Mouse (Mus musculus) heart, embryonic 13.5 days (tissue): ENCODE data around the gene Rfpl4. TPM values are rescaled to one million over a fixed set of nuclear protein-coding genes. Genes with fewer than 3 reads are reported as not detected.

Experiments used
- microRNA-seq: library from miRNA; unstranded; fragments of <30 nt; microRNA quantifications from one replicate; pipeline ENCODE4, GENCODE M21; 2016
- polyA plus RNA-seq: library from polyadenylated mRNA; unstranded; fragments of >200 nt; fragmentation: Nextera tagmentation; extraction: Ambion mirVana; gene quantifications from 2 replicates; pipeline ENCODE4 v1.2.1, GENCODE M21; 2015

Gene Rfpl4
- polyA plus RNA-seq, 1 experiment from 2014 or later = 0.11 TPM

Small RNA genes lying within 50 kb of the gene (microRNA-seq; reads per million reads assigned to microRNA genes)
- gene Gm26217 = not detected

Other genes with a start within 250 kb of the Rfpl4 start
- gene Isoc2b, start 246.7 kb downstream of the Rfpl4 start, polyA plus RNA-seq = 3.7 and 3.8 TPM in 2 replicates
- 1.4 TPM in 2 replicates for gene Isoc2a, start 239.8 kb downstream of the Rfpl4 start, polyA plus RNA-seq
- gene Gm36210, start 210.4 kb downstream of the Rfpl4 start, polyA plus RNA-seq = 0.27 TPM in 1 of 2 replicates, not detected in the other
- 2.4 and 2.9 TPM in 2 replicates for gene Zfp628, start 201.7 kb downstream of the Rfpl4 start, polyA plus RNA-seq
- gene Nat14, start 194.9 kb downstream of the Rfpl4 start, polyA plus RNA-seq = 4.2 and 5.8 TPM in 2 replicates
- gene Ssc5d, start 191.2 kb downstream of the Rfpl4 start, polyA plus RNA-seq = 1.5 and 2.0 TPM in 2 replicates
- gene Sbk2, start 152.5 kb downstream of the Rfpl4 start, polyA plus RNA-seq = 4.0 and 5.8 TPM in 2 replicates
- 0.12 and 0.55 TPM in 2 replicates for gene Sbk3, start 145.8 kb downstream of the Rfpl4 start, polyA plus RNA-seq
- 20.8 and 25.7 TPM in 2 replicates for gene Zfp579, start 120.8 kb downstream of the Rfpl4 start, polyA plus RNA-seq
- 10.7 and 12.3 TPM in 2 replicates for gene Zfp524, start 102.5 kb downstream of the Rfpl4 start, polyA plus RNA-seq
- gene Fiz1, start 102.3 kb downstream of the Rfpl4 start, polyA plus RNA-seq = 25.6 and 28.4 TPM in 2 replicates
- not detected in 2 replicates for gene Gm44973, start 101.5 kb downstream of the Rfpl4 start, polyA plus RNA-seq
- 3.8 and 4.4 TPM in 2 replicates for gene Zfp865, start 96.6 kb downstream of the Rfpl4 start, polyA plus RNA-seq
- gene Ccdc106, start 96.4 kb downstream of the Rfpl4 start, polyA plus RNA-seq = 2.1 and 4.2 TPM in 2 replicates
- not detected in 2 replicates for gene 4632433K11Rik, start 82.8 kb downstream of the Rfpl4 start, polyA plus RNA-seq
- gene Zfp784, start 78.5 kb downstream of the Rfpl4 start, polyA plus RNA-seq = 5.4 and 5.7 TPM in 2 replicates
- 16.4 and 18.7 TPM in 2 replicates for gene Zfp580, start 65.4 kb downstream of the Rfpl4 start, polyA plus RNA-seq
- gene U2af2, start 54.8 kb downstream of the Rfpl4 start, polyA plus RNA-seq = 69.8 and 77.4 TPM in 2 replicates
- 50.2 and 51.4 TPM in 2 replicates for gene Epn1, start 36.7 kb downstream of the Rfpl4 start, polyA plus RNA-seq
- 1.6 and 1.8 TPM in 2 replicates for gene Rasl2-9, start 9.0 kb upstream of the Rfpl4 start, polyA plus RNA-seq
- gene Vmn1r55, start 32.7 kb upstream of the Rfpl4 start, polyA plus RNA-seq = 0.03 and 0.05 TPM in 2 replicates
- not detected in 2 replicates for gene Vmn1r56, start 79.8 kb upstream of the Rfpl4 start, polyA plus RNA-seq
- not detected in 2 replicates for gene Vmn1r57, start 101.5 kb upstream of the Rfpl4 start, polyA plus RNA-seq
- not detected in 2 replicates for gene Gm5065, start 233.6 kb upstream of the Rfpl4 start, polyA plus RNA-seq
- not detected in 2 replicates for gene Nlrp2, start 234.1 kb upstream of the Rfpl4 start, polyA plus RNA-seq